Mouse (Mus musculus) embryo, embryonic 9.5 days (tissue): Measurements from ENCODE around the gene Tuba1c.
"Not testable (repeated sequence)": the region's sequence is repeated elsewhere in the genome, so short reads cannot be mapped to it uniquely, and the experiment has no call there.

Source experiments
- DNase-seq: peaks from one replicate; pipeline ENCODE4 v3.0.0-alpha.2; 2017; ENCODE audit errors: extremely low spot score

The Tuba1c gene

DNA sequence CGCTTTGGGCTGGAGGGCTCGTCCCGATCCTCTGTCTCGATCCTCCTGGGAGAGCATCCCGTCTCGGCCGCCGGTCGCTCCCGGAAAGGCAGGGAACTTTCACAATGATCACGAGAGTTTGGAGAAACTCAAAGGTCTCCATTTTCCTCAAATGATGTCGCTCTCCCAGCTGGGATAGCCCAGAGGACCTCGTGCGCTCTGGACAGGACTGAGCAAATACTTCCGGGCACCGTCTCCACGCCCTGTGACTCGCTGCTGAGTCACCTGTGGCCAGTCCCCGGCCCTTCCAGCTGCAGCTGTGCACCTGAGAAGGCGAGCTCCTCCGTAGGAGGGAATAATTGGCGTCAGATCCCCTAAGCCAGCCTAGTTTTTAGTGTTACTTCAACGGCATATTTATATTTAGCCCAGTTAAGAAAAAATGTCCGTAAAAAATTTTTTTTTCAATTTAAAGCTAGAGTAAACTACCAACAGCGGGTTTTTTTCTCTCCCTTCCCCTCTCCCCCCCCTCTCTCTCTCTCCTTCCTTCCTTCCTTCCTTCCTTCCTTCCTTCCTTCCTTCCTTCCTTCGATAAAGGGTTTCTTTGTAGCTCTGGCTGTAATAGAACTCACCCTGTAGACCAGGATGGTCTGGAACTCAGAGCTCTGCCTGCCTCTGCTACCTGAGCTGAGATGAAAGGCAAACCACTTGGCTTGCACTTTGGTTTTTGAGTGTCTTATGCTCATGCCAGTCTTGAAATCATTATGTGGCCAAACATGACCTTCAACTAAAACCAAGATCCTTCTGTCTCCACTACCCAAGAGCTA, 1.1 kb downstream of the Tuba1c start:
- DNase-seq, result no peak

GRCm38 (mm10) chr15:99031388-99031675, 1.6 kb downstream of the Tuba1c start:
- DNase-seq, result no peak

GRCm38 (mm10) chr15:99032041-99032725, 2.5 kb downstream of the Tuba1c start:
- no peak for DNase-seq

GRCm38 (mm10) chr15:99032726-99033250, 3.1 kb downstream of the Tuba1c start:
- DNase-seq, result no peak

GRCm38 (mm10) chr15:99033498-99034270, 4.0 kb downstream of the Tuba1c start:
- no peak for DNase-seq

DNA sequence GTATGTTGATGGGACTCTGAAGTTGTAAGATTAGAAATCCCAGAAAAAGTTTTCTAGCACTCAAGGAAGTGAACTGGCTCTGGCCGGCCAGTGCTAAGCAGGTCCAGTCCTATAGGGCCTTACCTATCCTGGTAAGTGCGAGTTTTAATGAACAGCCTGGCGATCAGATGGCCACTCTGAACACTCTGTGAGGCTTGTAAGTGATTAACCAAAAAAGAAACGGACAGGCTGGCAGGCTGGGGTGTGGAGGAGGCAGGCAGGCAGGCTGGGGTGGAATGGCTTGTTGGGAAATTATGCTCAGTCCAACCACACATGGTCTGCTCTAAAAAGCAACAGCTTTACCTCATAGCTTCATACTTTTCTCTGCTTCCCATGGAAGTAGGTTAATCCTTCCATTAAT, 5.7 kb downstream of the Tuba1c start:
- DNase-seq, result no peak

GRCm38 (mm10) chr15:99036249-99036905, 6.7 kb downstream of the Tuba1c start:
- no peak for DNase-seq

DNA sequence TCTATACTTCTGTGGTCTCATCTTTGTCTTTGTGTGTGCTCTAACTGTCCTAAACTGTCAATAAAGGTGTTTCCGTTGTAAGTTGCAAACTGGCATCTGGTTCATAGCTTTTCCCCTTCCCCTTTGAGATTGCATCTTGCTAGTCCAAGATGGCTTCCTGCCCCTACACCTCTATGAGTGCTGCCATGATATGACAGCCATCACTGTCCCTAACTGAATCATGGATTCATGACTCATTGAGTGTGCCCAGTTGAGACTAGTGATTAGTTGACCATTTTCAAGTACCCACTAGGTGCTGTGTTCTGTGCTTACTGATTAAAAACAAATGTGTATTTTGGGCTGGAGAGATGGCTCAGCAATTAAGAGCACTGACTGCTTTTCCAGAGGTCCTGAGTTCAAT, 8.3 kb downstream of the Tuba1c start:
- DNase-seq, result no peak

- no peak for DNase-seq
Observed at GRCm38 (mm10) chr15:99038797-99039196, 9.1 kb downstream of the Tuba1c start.

GRCm38 (mm10) chr15:99039306-99039705, 9.6 kb downstream of the Tuba1c start:
- no peak for DNase-seq

- DNase-seq, result no peak
Observed at GRCm38 (mm10) chr15:99039996-99040919, 10.6 kb downstream of the Tuba1c start.

GRCm38 (mm10) chr15:99040920-99041856, 11.5 kb downstream of the Tuba1c start:
- no peak for DNase-seq

- DNase-seq, result no peak
Observed at GRCm38 (mm10) chr15:99042334-99042733, 12.6 kb downstream of the Tuba1c start.

- DNase-seq, result no peak
Observed at GRCm38 (mm10) chr15:99044854-99045253, 15.2 kb downstream of the Tuba1c start.

DNA sequence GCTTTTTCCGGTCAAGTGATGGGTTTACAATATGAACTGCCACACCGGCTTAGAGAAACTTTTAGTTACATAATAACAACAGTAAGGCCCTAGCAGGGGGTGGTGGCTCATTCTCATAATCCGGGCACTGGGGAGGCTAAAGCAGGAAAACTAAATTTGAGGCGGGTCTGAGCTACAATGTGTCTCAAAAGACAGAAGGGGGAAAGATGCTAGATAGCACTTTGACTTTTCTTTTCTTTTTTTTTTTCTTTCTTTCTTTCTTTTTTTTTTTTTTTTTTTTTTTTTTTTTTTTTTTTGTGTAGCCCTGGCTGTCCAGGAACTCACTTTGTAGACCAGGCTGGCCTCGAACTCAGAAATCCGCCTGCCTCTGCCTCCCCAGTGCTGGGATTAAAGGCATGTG, 16.0 kb downstream of the Tuba1c start:
- DNase-seq, result not testable (repeated sequence)

GRCm38 (mm10) chr15:99049473-99050253, 20.0 kb downstream of the Tuba1c start:
- DNase-seq, result peak; percentile 60

DNA sequence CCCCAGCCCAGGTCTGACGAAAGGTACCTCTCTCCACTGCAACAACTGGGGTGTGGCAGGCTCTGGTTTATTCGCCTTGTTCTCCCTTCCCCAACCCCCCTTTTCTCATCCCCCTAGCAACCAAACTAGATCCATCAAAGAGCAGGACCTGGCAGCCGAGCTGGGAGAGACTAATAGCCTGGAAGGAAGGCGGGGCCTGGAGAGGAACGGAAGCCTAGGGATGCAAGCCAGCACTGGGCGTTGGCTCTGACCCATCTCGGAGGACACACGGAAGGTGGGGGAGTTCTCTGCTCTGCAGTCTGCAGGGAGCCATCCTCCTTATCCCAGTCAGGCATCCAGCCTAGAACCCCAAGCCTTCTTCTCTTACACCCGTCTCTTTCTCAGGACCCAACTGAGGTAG, 23.7 kb downstream of the Tuba1c start:
- DNase-seq, result no peak

- DNase-seq, result no peak
Observed at GRCm38 (mm10) chr15:99055040-99055439, 25.3 kb downstream of the Tuba1c start, which contains the start of gene Prph. Prph (plus strand) TSS chr15:99055174.

- DNase-seq, result peak; percentile 68
Observed at GRCm38 (mm10) chr15:99055511-99055961, 25.8 kb downstream of the Tuba1c start.
